Mouse (Mus musculus): ENCODE results near the gene Apol11b. TPM values are rescaled to one million over a fixed set of nuclear protein-coding genes. Genes with fewer than 3 reads are reported as not detected.
"Not testable (repeated sequence)": the region's sequence is repeated elsewhere in the genome, so short reads cannot be mapped to it uniquely, and the experiment has no call there.

Gene Apol11b
- 0.04 and 0.08 TPM in 2 replicates for total RNA-seq (2012; rRNA removed)
- total RNA-seq (2014; rRNA removed): 0.26 TPM in 1 of 2 replicates, not detected in the other
- 0.19 TPM in 1 of 2 replicates, not detected in the other for polyA plus RNA-seq (2012; ENCODE audit: insufficient read length, low read depth)

DNA sequence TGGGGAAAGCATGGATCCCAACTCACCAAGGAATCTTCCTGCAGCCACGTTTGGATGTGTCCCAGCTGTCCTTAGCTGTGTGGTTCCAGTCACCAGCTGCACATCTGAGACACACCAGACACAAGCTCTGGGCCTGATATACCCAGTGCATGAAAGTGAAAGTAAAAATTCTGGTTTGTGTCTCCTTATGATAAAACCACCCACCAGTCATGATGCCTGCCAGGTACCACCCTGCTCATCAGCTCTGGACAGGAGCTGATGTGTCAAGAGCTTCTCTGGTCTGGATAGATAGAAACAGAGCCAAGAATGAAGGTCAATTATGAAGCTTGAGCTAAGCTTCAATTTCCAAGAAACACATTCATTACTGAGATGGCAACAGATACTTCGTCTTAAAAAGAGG is at the start of gene Apol11b:
Apol11b (minus strand) TSS at position 111 of the 400 bp plus-strand sequence.
- H3K36me3 ChIP-seq (replicated peaks in 1 of 2; ENCODE audit: control insufficient read depth in 1 of 2, insufficient read depth in 1 of 2, low read length in 1 of 2); H3K4me1 ChIP-seq (ENCODE audit: control insufficient read depth in 1 of 2, insufficient read depth in 2 of 2); H3K9ac ChIP-seq (ENCODE audit: insufficient read depth, low read depth); H3K79me2 ChIP-seq (replicated peaks; ENCODE audit: control insufficient read depth, extremely low read depth, insufficient read depth, poor library complexity, severe bottlenecking); H3K27ac ChIP-seq (ENCODE audit: insufficient read depth, low read depth); in situ Hi-C loops (cut with MboI; ENCODE audit: low pct_ligation_motif_present, low pct_unique_long_range_greater_than_20kb, low sequenced_read_pairs); DNase-seq (ENCODE audit: extremely low read depth); dilution Hi-C loops (cut with MboI; ENCODE audit: extremely low pct_ligation_motif_present, extremely low pct_unique_long_range_greater_than_20kb, low sequenced_read_pairs); H3K9me3 ChIP-seq (replicated peaks; ENCODE audit: low read length); H3K27me3 ChIP-seq (replicated peaks); H3K4me3 ChIP-seq (replicated peaks in 1 of 3; ENCODE audit: low read depth in 2 of 3, low read length in 2 of 3, poor library complexity in 1 of 3); H3K4me2 ChIP-seq (ENCODE audit: insufficient read depth, low read depth, poor library complexity, severe bottlenecking): not testable (repeated sequence)

DNA sequence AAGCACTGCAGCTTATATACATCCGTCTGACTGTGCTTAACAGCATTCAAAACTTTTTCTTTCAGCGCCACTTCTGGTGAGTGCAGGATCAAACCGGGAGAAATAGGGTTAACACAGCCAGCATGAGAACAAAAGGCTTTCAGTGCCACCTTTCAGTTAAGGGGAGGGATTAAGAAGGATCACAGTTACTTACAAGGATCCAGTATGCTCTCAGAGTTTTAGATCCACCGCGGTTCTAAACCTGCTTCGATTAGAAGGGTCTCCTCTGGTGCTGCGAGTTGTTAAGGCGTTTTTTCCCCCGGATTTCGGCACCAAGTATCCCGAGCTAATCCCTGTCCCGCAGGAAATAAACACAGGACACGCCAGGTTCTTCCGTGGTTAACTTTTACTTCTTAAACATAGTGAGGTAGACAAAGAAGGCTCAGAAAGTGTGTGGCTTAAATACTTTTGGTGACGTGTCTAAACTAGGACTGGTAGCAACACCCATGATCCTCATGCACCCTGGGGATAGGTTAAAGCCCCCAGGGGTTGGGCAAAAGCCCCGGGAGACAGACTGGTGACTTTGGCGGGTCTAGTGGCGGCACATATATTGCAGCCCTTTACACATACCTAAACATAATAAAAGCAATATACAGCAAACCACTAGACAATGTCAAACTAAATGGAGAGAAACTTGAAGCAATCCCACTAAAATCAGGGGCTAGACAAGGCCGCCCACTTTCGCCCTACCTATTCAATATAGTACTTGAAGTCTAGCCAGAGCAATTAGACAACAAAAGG is 48.6 kb upstream of the Apol11b start:
- H3K9me3 ChIP-seq (replicated peaks; ENCODE audit: low read length); H3K27ac ChIP-seq (ENCODE audit: insufficient read depth, low read depth); dilution Hi-C loops (cut with MboI; ENCODE audit: extremely low pct_ligation_motif_present, extremely low pct_unique_long_range_greater_than_20kb, low sequenced_read_pairs); H3K9ac ChIP-seq (ENCODE audit: insufficient read depth, low read depth); DNase-seq (ENCODE audit: extremely low read depth); H3K4me2 ChIP-seq (ENCODE audit: insufficient read depth, low read depth, poor library complexity, severe bottlenecking); H3K27me3 ChIP-seq (replicated peaks); H3K4me1 ChIP-seq (ENCODE audit: control insufficient read depth in 1 of 2, insufficient read depth in 2 of 2); H3K79me2 ChIP-seq (replicated peaks; ENCODE audit: control insufficient read depth, extremely low read depth, insufficient read depth, poor library complexity, severe bottlenecking); H3K36me3 ChIP-seq (replicated peaks in 1 of 2; ENCODE audit: control insufficient read depth in 1 of 2, insufficient read depth in 1 of 2, low read length in 1 of 2); H3K4me3 ChIP-seq (replicated peaks in 1 of 3; ENCODE audit: low read depth in 2 of 3, low read length in 2 of 3, poor library complexity in 1 of 3): not testable (repeated sequence)
- in situ Hi-C loops (cut with MboI; ENCODE audit: low pct_ligation_motif_present, low pct_unique_long_range_greater_than_20kb, low sequenced_read_pairs): loop anchor here (25.0 kb wide), 1 partner anchor 179 kb away; the partner anchor contains the start of gene Apol11a

DNA sequence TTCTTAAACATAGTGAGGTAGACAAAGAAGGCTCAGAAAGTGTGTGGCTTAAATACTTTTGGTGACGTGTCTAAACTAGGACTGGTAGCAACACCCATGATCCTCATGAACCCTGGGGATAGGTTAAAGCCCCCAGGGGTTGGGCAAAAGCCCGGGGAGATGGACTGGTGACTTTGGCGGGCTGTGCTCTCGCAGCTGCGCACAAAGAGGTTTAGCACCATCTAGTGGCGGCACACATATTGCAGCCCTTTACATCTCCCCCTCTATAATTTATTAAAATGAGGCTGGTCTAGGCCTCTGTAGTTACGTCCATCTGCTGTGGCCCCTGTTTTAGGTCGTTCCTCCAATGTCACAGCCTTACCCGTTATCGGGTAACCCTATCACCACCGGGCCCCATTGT is 40.9 kb upstream of the Apol11b start:
- DNase-seq (ENCODE audit: extremely low read depth): peak; percentile 17
- H3K4me3 ChIP-seq (replicated peaks in 1 of 3; ENCODE audit: low read depth in 2 of 3, low read length in 2 of 3, poor library complexity in 1 of 3); H3K27ac ChIP-seq (ENCODE audit: insufficient read depth, low read depth); H3K79me2 ChIP-seq (replicated peaks; ENCODE audit: control insufficient read depth, extremely low read depth, insufficient read depth, poor library complexity, severe bottlenecking); H3K36me3 ChIP-seq (replicated peaks in 1 of 2; ENCODE audit: control insufficient read depth in 1 of 2, insufficient read depth in 1 of 2, low read length in 1 of 2); H3K9me3 ChIP-seq (replicated peaks; ENCODE audit: low read length); H3K4me2 ChIP-seq (ENCODE audit: insufficient read depth, low read depth, poor library complexity, severe bottlenecking); H3K27me3 ChIP-seq (replicated peaks); dilution Hi-C loops (cut with MboI; ENCODE audit: extremely low pct_ligation_motif_present, extremely low pct_unique_long_range_greater_than_20kb, low sequenced_read_pairs); H3K9ac ChIP-seq (ENCODE audit: insufficient read depth, low read depth); H3K4me1 ChIP-seq (ENCODE audit: control insufficient read depth in 1 of 2, insufficient read depth in 2 of 2): not testable (repeated sequence)
- peak; percentile 11 to 63; a peak in 2 of 4 replicates for TF ChIP-seq CTCF (conservative IDR thresholded peaks at IDR 0.05 in 1 of 2, IDR thresholded peaks at IDR 0.05 in 1 of 2; ENCODE audit: low read depth in 2 of 2, low read length in 2 of 2)
- TF ChIP-seq NRF1 (IDR thresholded peaks at IDR 0.05; ENCODE audit: low read depth, low read length): peak; percentile 53
- peak; percentile 52 for TF ChIP-seq RAD21 (IDR thresholded peaks at IDR 0.05; ENCODE audit: low read depth, low read length)
- peak; percentile 63 for TF ChIP-seq SMC3 (IDR thresholded peaks at IDR 0.05; ENCODE audit: low read depth, low read length)
- in situ Hi-C loops (cut with MboI; ENCODE audit: low pct_ligation_motif_present, low pct_unique_long_range_greater_than_20kb, low sequenced_read_pairs): loop anchor here (25.0 kb wide), 1 partner anchor 172 kb away; the partner anchor contains the start of gene Apol11a

DNA sequence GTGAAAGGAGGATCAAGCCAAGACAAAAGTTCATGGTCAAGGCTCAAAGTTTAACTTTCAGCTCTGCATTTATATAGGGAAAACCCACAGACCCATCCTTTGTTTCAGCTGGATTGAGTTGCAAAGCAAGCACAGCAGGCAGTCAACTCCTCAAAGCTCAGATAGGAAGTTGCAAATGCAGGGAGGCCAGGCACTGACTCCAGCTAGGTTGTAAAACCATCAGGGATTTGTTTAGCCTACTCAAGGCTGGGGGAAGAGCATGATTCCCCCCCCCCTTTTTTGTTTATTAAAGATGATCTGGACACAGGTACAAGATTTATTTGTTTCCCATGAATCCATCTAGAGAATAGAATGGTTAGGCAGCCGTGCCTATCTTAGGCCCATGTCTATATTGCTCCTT is 31.0 kb upstream of the Apol11b start:
- DNase-seq (ENCODE audit: extremely low read depth); H3K27ac ChIP-seq (ENCODE audit: insufficient read depth, low read depth); H3K9ac ChIP-seq (ENCODE audit: insufficient read depth, low read depth); in situ Hi-C loops (cut with MboI; ENCODE audit: low pct_ligation_motif_present, low pct_unique_long_range_greater_than_20kb, low sequenced_read_pairs); H3K4me2 ChIP-seq (ENCODE audit: insufficient read depth, low read depth, poor library complexity, severe bottlenecking); dilution Hi-C loops (cut with MboI; ENCODE audit: extremely low pct_ligation_motif_present, extremely low pct_unique_long_range_greater_than_20kb, low sequenced_read_pairs); H3K79me2 ChIP-seq (replicated peaks; ENCODE audit: control insufficient read depth, extremely low read depth, insufficient read depth, poor library complexity, severe bottlenecking); H3K9me3 ChIP-seq (replicated peaks; ENCODE audit: low read length); H3K36me3 ChIP-seq (replicated peaks in 1 of 2; ENCODE audit: control insufficient read depth in 1 of 2, insufficient read depth in 1 of 2, low read length in 1 of 2); H3K27me3 ChIP-seq (replicated peaks); H3K4me1 ChIP-seq (ENCODE audit: control insufficient read depth in 1 of 2, insufficient read depth in 2 of 2); H3K4me3 ChIP-seq (replicated peaks in 1 of 3; ENCODE audit: low read depth in 2 of 3, low read length in 2 of 3, poor library complexity in 1 of 3): not testable (repeated sequence)

DNA sequence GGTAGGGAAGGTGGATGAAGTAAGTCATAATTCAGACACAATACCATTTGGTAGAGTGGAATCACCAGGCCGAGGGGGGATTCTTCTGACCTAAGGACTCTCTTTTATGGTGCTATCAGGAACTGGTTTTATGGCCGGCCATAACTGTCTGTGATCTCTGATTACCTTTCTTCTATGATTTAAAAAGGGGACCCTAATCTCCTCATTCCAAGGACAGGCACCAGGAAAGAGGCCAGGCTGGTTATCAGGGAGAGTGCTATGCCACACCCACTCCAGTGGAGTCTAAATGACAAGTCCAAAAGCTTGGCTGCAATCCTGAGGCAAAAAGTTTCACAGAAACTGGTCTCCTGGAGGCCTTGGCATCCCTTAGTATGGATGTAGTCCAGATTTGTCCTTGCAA is 18.8 kb upstream of the Apol11b start:
- dilution Hi-C loops (cut with MboI; ENCODE audit: extremely low pct_ligation_motif_present, extremely low pct_unique_long_range_greater_than_20kb, low sequenced_read_pairs); H3K4me2 ChIP-seq (ENCODE audit: insufficient read depth, low read depth, poor library complexity, severe bottlenecking); in situ Hi-C loops (cut with MboI; ENCODE audit: low pct_ligation_motif_present, low pct_unique_long_range_greater_than_20kb, low sequenced_read_pairs); H3K4me3 ChIP-seq (replicated peaks in 1 of 3; ENCODE audit: low read depth in 2 of 3, low read length in 2 of 3, poor library complexity in 1 of 3); H3K36me3 ChIP-seq (replicated peaks in 1 of 2; ENCODE audit: control insufficient read depth in 1 of 2, insufficient read depth in 1 of 2, low read length in 1 of 2); DNase-seq (ENCODE audit: extremely low read depth); H3K27ac ChIP-seq (ENCODE audit: insufficient read depth, low read depth); H3K9me3 ChIP-seq (replicated peaks; ENCODE audit: low read length); H3K4me1 ChIP-seq (ENCODE audit: control insufficient read depth in 1 of 2, insufficient read depth in 2 of 2); H3K9ac ChIP-seq (ENCODE audit: insufficient read depth, low read depth); H3K79me2 ChIP-seq (replicated peaks; ENCODE audit: control insufficient read depth, extremely low read depth, insufficient read depth, poor library complexity, severe bottlenecking); H3K27me3 ChIP-seq (replicated peaks): not testable (repeated sequence)

DNA sequence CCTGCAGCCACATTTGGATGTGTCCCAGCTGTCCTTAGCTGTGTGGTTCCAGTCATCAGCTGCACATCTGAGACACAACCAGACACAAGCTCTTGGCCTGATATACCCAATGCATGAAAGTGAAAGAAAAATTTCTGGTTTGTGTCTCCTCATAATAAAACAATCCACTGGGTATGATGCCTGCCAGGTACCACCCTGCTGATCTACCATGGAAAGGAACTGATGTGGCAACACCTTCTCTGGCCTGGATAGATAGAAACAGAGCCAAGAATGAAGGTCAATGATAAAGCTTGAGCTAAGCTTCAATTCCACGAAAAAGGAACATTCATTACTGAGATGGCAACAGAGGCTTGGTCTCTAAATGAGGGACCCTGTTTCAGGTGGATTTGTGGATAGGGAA is 16.7 kb upstream of the Apol11b start:
- H3K9me3 ChIP-seq (replicated peaks; ENCODE audit: low read length); dilution Hi-C loops (cut with MboI; ENCODE audit: extremely low pct_ligation_motif_present, extremely low pct_unique_long_range_greater_than_20kb, low sequenced_read_pairs); H3K79me2 ChIP-seq (replicated peaks; ENCODE audit: control insufficient read depth, extremely low read depth, insufficient read depth, poor library complexity, severe bottlenecking); H3K27ac ChIP-seq (ENCODE audit: insufficient read depth, low read depth); H3K4me1 ChIP-seq (ENCODE audit: control insufficient read depth in 1 of 2, insufficient read depth in 2 of 2); H3K9ac ChIP-seq (ENCODE audit: insufficient read depth, low read depth); H3K36me3 ChIP-seq (replicated peaks in 1 of 2; ENCODE audit: control insufficient read depth in 1 of 2, insufficient read depth in 1 of 2, low read length in 1 of 2); DNase-seq (ENCODE audit: extremely low read depth); in situ Hi-C loops (cut with MboI; ENCODE audit: low pct_ligation_motif_present, low pct_unique_long_range_greater_than_20kb, low sequenced_read_pairs); H3K27me3 ChIP-seq (replicated peaks); H3K4me2 ChIP-seq (ENCODE audit: insufficient read depth, low read depth, poor library complexity, severe bottlenecking); H3K4me3 ChIP-seq (replicated peaks in 1 of 3; ENCODE audit: low read depth in 2 of 3, low read length in 2 of 3, poor library complexity in 1 of 3): not testable (repeated sequence)
